Mouse (Mus musculus) frontal cortex, adult (tissue): Measurements from ENCODE around the gene Hoxa3.

Experiments used
- ATAC-seq: cut with Nextera tagmentation; 2 replicates; pipeline ENCODE4 v1.9.2; 2017; ENCODE audit warnings: mild to moderate bottlenecking, moderate library complexity, mixed read lengths; ENCODE audit not compliant: low TSS enrichment

Hoxa3 gene

DNA sequence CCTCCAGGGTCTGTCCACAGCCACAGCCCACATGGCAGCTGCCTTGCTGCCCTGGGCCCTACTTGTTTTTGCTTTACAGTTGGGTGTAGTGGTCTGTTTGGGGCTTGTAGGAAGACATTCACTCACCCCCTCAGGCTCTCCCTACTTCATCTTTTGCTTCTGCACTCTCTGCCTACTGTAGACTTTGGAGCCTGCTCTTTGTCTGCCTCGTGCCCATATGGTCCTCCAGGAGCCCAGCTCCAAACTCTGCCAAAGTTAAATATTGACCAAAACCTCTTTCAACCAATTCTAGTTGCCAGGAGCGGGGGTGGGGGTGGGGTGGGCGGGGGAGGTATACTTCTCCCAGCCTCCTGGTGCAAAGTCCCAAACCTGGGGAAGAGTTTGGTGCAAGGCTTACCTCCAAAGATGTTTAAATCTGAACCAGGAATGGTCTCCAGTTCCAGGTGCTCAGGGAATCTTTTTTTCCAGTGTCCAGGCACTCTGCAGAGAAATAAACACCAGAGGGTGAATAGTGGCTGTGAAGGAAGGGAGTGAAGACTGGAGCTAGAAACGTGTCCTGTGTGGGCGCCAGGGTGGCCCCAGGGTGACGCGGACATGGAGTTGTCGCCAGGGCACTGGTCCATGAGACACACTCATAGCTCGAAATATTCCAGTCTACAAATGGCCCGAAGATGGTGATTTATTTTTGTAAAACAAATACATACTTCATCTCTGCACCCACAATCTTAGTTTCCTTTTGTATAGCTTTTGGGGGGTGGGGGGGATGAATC is 29.6 kb downstream of the Hoxa3 start:
- ATAC-seq = no peak

DNA sequence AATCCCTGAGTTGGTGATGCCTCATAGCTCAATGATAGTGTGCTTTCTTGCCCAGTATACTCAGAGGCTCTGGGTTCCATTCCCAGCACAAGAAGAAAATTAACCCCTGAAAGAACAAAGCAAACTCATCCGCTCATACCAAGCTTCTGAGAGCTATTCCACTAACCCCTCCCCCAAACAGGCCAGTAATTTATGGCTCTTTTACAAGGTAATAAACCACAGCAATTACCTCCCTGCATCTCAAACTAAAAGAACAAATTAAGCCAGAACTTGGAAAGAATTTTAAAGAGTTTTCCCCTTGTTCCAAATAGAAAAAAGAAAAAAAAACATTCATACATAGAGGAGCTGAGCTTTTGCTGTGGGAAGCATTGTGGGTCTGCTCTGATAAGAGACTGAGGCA is 30.3 kb downstream of the Hoxa3 start:
- ATAC-seq = no peak

DNA sequence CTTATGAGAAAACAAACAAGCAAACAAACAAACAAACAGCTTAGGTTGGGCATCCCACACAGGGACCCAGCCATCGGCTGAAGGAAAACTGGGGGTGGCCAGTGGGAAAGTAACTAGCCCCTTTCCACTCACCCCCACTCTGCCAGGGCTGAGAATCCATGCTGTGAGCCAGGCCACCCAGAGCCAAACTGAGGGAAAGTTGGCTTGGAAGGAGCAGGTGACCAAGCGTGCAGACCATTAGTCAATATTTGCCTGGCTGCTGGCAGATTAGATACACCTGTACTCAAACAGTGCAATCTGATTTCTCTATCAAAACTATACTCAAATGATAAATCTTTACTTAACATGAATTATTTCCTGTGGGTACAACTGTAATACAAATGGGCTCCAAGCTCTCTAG is 31.1 kb downstream of the Hoxa3 start:
- no peak for ATAC-seq

DNA sequence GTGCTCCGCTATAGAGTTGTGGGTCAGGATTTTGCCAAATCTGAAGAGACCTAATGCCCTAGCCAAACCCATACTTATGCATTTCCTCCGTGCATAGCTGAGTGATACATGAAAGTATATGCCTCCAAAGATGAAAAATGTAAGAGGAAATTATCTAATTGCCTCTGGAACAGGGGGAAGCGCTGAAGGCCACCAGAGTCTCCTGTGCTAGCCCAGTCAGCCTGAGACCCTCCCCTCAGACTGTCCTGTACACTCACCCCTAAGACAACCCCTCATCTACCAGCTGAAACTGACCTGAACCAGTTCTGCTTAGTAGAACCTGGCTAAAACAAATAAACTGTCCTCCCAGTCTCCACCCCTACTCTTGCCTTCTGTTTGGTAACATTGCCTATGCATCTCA is 32.4 kb downstream of the Hoxa3 start:
- ATAC-seq = no peak

DNA sequence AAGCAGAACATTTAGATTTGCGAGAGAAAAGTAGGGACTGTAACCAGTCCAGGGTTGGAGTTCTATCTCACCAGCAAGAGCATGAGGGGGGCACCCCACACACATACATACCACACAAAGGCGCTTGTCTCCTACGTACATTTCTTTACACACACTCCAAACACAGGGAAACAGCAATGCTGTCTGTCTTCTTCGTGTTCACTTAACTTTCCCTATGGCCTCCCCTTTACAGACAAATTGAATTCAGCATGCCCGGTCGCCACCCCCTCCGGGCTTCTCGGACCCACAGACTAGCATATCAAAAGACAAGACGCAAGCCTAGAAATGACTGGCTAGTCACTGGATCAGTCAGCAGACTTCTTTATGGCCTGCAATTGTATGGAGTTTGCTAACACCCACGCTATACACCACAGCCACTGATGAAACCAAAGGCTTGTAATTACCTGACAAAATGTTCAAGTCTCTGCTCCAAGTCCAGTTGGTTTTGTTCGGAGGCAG is 32.9 kb downstream of the Hoxa3 start:
- ATAC-seq = no peak

DNA sequence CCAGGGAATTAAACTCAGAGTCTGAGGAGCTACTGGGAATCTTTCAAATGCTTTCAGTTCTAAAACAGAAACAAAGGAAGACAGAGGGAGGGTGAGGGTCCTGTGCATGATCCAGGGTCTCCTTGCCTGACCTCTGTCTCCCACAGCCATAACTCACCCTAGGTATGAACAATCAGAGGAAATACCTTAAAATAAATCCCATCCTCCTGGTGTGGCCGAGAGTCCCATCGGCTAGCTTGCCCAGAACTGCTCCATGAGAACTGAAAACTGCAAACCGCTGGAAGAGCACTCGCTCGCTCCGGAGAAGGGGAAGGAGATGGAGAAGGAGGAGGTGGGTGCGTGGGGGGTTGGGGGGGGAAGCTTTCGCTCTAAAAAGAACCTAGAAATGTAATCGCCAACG is 33.4 kb downstream of the Hoxa3 start:
- ATAC-seq = no peak

DNA sequence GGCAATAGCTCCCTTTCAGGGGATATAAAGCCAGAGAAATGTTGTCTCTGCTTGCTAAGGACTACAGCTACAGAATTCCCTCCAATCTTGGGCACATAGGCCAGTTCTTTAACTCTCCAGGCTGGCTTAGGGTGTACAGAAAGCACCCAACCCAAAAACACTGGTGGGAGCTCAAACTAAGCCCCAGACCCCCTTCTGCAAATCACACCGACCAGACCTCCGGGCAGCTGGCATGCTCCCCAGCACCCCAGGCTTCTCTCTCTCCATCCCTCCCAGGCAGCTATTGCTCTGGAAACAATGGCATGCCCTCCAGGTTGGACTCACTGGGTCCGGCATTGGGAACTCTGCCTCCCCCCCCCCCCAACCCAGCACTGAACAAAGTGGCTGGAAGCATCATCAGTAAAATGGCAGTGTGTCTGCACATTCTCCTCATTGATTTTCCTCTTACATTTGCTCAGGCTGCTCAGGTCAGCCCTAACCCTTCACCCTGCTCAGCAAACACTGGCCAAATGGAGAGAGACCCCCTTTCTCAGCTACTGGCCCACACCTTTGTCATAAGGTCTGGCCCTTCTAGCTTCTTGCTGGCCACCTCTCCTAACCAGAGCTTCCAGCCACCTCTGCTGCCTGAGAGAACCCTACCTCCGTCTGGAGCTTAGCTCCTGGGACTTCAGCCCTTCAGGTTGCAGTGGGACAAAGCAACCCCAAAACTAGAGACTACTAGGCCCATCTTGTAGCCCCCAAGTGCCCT is 34.0 kb downstream of the Hoxa3 start:
- ATAC-seq = no peak

DNA sequence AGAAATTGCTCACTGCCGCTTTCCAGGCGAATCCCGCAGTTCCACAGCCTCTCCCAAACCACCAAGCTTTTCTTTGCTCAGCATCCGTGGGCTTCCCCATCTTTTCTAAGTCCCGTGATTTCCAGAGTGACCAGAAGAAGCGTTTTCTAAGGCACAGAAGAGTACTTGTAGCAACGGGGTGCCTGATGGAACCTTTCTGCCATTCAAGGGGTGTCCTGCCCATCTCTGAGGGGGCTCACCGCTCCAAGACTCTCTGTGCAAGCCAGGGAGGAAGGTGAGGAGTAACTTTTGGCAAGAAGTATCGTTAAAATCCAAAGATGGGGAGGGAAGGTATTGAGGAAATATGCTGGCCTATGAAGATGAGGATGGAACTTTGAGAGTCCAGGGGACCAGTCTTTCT is 35.3 kb downstream of the Hoxa3 start:
- no peak for ATAC-seq

DNA sequence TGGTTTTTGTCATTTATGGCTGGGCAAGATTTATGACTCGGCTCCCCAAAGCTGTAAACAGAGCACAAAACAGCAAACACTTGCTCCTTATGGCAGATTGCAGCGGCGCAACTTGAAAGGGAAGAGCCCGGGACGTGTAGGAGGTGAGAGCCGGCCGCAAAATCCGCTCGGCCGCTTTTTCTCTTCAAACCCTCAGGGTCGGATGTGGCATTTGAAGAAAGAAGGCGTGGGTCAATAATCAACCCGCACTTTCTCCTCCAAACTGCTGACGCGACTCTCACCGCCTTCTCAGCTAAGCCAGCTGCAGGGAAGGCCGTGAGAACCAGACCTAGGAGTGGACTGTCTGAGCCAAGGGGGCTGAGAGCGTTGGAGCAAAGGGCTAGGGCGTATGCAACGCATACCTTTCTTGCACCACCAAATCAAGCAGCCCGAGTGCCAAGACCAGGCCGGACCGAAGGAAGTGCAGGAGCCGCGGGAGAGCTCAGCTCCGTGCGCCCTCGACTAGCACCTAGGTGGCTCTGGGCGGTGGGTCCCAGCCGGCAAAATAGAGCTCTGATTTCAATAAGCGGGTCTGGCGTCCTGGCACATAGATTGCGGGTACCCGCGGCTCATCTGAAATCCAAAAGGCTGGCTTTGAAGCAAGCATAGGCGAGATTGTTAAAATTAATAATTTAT is 35.9 kb downstream of the Hoxa3 start, which contains the start of gene 5730596B20Rik:
Gene 5730596B20Rik (plus strand): TSS at position 438 of the 675 bp plus-strand sequence.
- ATAC-seq = no peak

DNA sequence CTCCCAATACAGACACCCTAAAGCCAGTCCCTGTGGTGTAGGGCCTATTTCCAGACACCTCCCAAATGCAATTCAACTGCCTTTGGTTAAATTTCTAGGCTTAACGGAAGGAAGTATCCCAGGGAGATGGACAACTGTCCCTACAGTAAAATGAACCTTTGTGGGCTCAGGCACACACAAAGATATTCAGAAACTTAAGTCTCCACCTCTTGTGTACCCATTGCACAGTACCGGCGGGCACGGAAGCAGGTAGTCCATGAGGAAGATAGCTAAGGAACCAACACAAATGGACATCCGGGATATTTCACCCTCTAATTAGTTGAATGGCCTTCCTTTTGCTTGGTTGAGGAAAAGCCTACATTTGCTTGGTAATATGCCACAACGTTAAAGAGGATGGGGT is 36.7 kb downstream of the Hoxa3 start:
- ATAC-seq = no peak

DNA sequence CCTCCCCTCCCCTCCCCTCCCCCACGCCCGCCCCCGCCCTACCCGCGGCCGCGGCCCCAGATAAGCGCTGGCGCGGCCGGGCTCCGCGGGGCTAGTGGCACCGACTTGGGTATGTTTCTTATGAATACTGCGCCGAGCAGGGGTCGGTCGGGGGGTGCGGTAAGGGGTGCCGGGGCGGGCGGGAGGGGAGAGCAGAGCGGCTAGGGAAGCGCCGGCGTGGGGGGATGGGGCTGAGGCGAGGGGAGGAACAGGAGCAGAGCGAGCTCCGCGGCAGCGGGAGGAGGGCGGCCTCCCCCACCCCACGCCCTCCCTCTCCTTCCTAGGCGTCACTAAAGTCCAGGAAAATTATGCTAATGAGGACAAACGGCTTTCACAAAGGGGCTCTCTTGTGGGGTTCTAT is 37.3 kb downstream of the Hoxa3 start:
- no peak for ATAC-seq

DNA sequence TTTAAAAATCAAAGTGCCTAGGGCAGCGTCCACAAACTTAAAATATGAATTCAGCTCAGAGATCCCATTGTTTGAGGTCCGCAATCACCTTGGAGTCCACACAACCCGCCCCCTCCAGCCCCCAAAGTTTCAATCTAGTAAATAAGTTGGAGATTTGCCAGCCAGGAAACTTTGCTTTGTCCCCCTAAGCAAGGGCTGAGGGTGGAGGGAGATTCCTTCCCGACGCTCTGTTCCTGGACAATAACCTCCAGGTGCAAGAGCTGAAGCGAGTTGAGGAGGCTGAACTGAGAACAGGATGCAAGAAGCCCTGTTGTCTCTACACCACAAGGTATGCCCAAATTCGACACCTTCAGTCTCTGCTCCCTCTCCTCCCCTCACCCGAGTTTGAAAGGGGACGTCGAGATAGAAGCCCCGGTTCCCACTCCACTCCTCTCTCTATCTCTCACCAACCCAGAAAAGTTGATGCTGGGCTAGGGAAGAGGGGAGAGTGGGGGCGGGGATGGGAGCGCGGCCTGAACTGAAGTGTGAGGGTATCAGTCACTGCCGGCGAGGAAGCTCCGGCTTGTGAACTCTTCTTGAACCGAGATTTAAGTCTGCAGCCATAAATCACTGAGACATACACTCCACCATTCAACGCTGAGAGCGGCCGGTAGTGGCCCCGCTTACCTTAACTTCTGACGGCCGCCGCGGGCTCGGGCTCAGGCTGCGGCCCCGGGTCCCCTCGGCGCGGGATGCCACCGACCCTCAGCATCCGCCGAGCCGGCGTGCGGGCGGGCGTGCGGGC is 38.0 kb downstream of the Hoxa3 start:
- no peak for ATAC-seq

DNA sequence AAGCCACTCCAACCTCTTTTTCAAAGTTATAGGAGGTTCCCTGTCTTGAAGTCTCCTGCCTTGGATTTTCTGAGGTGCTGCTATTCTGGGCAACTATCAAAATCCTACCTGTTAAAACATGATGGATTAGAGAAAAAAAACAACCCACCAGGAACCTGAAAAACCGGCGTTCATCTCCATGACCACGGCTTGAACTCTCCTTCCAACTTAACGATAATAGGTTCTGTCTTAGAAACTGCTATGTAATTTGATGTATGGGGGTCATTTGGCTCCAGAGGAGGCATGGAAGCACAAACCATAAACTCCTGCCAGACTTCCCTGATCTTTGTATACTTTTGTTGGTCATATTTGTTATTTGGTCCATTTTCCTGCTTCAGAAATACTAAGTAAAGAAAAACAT is 39.5 kb downstream of the Hoxa3 start:
- ATAC-seq = no peak

DNA sequence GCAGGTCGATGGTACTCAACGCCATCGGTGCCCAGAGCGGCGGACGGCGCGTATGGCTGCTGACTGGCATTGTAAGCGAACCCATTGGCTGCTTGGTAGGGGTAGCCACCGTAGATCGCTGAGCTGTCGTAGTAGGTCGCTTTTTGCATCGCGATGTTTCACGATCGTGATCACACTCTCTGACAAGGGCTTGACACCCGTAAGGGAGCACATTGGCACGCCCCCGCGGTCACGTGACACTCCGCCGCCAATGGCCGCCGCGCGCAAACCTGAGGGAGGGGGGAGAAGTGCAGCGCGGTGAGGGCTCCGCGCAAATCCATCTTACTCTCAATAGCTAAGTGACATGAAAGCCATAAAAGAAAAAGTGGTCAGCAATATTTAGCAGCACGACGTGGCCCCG is 40.6 kb downstream of the Hoxa3 start:
- ATAC-seq = no peak

DNA sequence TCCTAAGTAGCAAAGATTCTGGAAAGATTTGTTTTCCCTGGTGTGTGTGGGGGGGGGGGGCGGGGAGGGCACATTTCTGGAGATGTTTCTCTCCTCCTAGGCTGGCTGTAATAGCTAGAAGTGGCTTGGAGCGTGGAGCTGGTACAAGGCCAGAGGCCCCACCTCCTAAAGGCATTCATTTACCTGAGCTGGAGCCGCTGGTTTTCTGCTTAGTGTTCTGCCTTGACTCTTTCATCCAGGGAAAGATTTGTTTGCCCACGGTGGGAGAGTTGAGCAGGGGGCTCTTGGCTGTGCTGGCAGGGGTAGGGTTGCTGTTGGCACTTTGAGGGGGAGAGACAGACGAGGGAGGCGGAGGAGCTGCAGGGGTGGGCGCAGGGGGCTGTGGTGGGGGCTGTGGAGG is 41.2 kb downstream of the Hoxa3 start:
- no peak for ATAC-seq

DNA sequence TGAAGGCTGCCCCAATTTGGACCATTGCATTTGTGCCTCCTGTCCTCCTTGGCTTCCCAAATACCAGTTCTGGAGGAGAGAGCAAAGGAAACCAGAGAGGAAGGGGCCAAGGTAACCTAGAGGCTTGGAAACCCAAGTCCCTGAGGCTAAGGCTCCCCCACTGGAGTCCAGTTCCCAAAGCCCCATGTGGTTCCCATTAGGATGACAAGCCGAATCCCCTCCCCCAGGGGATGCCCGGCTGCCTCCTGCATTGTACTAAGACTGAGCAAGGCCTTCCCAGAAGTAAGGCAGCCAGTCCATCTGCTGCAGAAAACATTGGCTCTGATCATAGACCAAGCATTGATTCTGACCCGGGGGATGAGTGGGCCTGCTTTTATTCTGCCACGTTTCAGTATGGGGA is 41.8 kb downstream of the Hoxa3 start:
- no peak for ATAC-seq

DNA sequence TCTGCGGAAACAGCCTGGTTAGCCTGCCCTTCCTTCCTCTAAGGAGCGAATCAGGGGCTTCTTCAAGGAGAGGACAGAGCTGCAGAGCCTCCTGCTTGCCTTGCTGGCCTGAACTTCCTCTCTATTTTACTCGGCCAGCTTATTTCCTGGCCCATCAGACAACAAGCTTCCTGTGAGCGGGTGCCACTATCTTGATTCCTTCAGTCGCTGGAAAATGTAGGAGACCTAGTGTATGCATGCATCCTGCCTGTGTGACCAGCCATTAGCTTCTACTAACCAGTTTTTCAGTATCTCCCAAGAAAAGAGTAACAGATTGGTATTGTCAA is 42.3 kb downstream of the Hoxa3 start:
- ATAC-seq = no peak

DNA sequence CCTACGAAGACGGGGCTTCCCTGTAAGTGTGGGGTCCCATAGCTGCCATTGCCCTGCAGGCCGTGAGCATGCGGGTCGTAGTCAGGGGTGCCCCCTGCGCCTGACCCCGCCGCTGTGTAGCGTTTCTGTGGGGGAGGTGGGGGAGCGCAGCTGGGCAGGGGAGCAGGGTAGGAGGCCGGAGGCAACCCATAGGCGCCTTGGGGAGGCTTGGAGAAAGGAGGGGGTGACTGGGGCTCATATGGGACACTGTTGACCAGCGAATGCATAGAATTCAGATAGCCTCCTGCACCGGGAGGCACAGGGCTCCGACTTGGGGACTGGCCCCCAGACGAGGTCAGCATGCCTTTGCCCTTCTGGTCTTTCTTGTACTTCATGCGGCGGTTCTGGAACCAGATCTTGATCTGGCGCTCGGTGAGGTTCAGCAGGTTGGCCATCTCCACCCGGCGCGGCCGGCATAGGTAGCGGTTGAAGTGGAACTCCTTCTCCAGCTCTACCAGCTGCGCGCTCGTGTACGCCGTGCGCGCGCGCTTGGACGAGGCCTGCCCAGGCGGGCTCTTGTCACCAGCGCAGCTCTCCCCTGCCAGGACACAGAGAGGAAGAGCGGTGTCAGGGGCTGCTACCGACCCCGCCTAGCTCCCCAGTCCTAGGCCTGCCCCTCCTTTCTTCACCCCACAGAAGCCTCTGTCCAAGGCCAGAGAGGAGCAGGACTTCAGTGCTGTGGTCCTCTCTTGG is 42.8 kb downstream of the Hoxa3 start:
- ATAC-seq = no peak

DNA sequence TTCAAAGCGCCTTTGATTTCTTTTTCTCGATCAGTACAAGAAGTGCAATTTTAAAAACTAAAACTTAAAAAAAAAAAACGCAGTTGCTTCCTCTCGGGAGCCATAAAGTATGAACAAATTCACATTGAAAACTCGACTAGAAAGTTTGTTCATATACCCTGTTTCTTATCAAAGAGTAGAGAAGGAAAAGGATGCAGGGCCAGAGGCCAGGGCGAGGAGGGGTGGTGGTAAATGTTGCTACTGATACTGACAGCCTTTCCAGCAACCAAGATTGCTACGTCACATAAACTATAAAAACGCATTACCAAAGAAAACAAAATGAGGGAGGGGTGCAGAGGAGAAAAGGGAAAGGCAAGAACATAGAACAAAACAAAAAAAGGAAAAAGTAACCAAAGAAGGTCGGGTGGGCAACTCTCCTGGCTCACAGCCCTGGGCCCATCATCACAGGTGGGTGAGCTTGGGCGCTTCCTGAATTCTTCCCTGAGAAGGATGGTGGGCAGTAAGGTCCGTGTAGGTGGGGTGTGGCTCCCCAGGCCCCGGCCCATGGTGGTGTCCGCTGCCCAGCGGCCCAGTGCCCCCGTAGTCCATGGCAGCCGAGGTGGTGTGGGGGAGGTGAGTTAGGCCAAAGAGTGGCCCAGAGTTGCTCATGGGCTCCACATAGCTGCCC is 43.5 kb downstream of the Hoxa3 start:
- no peak for ATAC-seq

DNA sequence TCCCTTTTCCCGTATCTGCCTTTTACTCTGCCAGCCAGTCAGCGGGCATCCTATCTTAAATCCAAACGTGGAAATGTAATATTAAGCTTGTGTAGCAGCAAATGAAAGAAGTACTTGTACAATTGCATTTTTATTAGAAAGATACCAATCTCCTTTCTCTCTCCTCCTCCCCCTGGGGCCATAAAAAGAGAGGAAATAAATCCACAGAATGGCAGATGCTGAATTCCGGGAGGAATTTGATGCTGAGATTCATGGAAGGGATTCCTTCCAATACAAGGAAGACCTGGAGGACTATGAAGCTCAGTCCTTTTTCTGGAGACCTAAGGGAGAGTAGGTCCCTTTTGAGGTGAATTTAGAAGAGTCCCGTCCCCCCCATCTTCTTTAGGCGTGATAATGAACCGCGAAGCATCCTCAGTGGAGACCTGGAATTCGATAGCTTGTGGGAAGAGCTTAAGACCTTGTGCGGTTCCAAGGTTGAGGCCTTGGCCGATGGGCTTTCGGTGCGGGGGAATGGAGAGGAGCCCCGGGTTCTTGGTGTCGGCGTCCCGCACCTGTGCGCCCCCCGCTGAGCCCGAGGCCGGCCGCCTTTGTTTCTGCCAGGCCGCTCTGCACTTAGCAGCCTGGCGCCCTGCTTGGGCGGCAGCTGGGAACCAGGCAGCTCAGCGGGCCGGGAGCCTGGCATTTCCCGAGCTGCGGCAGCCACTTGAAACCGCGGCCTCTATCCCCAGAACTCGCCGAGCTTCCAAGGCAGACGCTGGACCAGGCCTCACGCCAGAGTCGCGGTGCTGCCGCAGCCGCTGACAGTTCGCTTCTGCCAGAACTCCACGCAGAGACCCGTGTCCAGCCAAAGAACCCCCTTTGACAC is 44.7 kb downstream of the Hoxa3 start:
- no peak for ATAC-seq
